In the genomic region with DNA sequence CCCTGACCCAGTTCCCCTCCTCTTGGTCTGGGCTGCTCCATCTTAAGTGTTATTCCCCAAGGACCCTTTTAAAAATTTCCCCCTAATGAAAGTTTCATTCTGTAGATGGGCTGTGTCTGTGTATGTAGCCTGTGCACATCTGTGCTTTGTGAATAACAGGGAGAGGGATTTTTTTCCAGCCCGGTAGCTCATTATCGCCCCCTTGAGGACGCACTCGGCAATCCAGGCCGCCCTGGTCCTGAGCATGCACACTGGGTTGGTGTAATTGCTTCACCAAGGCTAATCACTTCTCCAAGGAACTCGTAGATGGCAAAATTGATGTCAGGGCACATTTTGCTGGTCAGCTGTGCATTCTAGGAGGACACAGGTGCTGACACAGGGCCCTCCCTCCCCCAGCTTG, we compare ENCODE assay signal across 7 mouse cellular contexts. TPM values are rescaled to one million over a fixed set of nuclear protein-coding genes. Genes with fewer than 3 reads are reported as not detected.
DNase-seq lines count a peak whose midpoint lies in the region; ATAC-seq and TF ChIP-seq lines count a peak whose summit lies in the region.

No protein-coding gene starts in this region.

- no peak overlapping the region for H3K9ac ChIP-seq in kidney, embryonic 16.5 days (replicated peaks; ENCODE audit: low read length)
- H3K9ac ChIP-seq in ES-E14 (ENCODE audit: insufficient read depth, low read depth, low read length, poor library complexity, severe bottlenecking), result no peak overlapping the region

- no peak overlapping the region for H3K4me2 ChIP-seq in kidney, embryonic 16.5 days (replicated peaks; ENCODE audit: low read depth, low read length)

- no peak for ATAC-seq in kidney, embryonic 16.5 days (ENCODE audit: low FRiP score, low TSS enrichment)

- no peaks in the 10 kb centered on the region for H3K9me3 ChIP-seq in kidney, embryonic 16.5 days (ENCODE audit: low read length)
- no peaks in the 10 kb centered on the region for H3K9me3 ChIP-seq in ES-E14 (ENCODE audit: control insufficient read depth, insufficient read depth, low read depth, low read length)

- H3K36me3 ChIP-seq in kidney, embryonic 16.5 days (ENCODE audit: insufficient read depth, low read length), result no peaks in the 10 kb centered on the region
- H3K36me3 ChIP-seq in ES-E14 (ENCODE audit: control insufficient read depth, insufficient read depth, low read length, poor library complexity, severe bottlenecking), result no peaks in the 10 kb centered on the region
- H3K36me3 ChIP-seq in small intestine, adult 2 months (ENCODE audit: control insufficient read depth, insufficient read depth, low read length), result no peaks in the 10 kb centered on the region

- H3K4me3 ChIP-seq in kidney, embryonic 16.5 days (ENCODE audit: low read length), result no peak overlapping the region
- H3K4me3 ChIP-seq in ES-E14 (ENCODE audit: insufficient read depth in 1 of 2, low read depth in 1 of 2, low read length in 2 of 2, poor library complexity in 1 of 2, severe bottlenecking in 1 of 2), result no peak overlapping the region
- no peak overlapping the region for H3K4me3 ChIP-seq in small intestine, adult 2 months (ENCODE audit: low read depth, low read length)

- TF ChIP-seq POLR2A in small intestine, adult 2 months (IDR thresholded peaks at IDR 0.05; ENCODE audit: low read depth, low read length), result no peak

- H3K27me3 ChIP-seq in kidney, embryonic 16.5 days (ENCODE audit: insufficient read depth, low read length), result peaks cover 40% of the 10 kb centered on the region
- H3K27me3 ChIP-seq in small intestine, adult 2 months (ENCODE audit: control insufficient read depth, insufficient read depth, low read length), result 0 out of 2 replicates have a peak, but pooled peaks cover 5% of the 10 kb centered on the region

- DNase-seq in kidney, adult 18-20 months, result peak; percentile 53
- DNase-seq in B cell, adult 2 months, result peak; percentile 24 to 29
- peak; percentile 48 for DNase-seq in ES-E14 (ENCODE audit: low read depth, low spot score)
- DNase-seq in cerebellum, postnatal 36 days, result peak; percentile 56 to 63
- DNase-seq in left cerebral cortex, postnatal 25 days (ENCODE audit: low spot score in 2 of 2), result peak; percentile 31 to 37

- intact Hi-C loops in left cerebral cortex, postnatal 25 days (cut with DNase I), result no loop called here

- in situ Hi-C loops in ES-E14 (cut with MboI; ENCODE audit: low sequenced_read_pairs in 2 of 2, unreplicated experiment in 2 of 2), result no loop called here

- WGBS in kidney, embryonic 16.5 days, result 8% methylated on average over 6 of the region's 6 CpGs
- 7% methylated on average over 6 of the region's 6 CpGs for WGBS in small intestine, adult 2 months

- peaks cover 10% of the 10 kb centered on the region for H3K4me1 ChIP-seq in kidney, embryonic 16.5 days (ENCODE audit: insufficient read depth, low read length)
- no peaks in the 10 kb centered on the region; a peak in 1 of 4 replicates for H3K4me1 ChIP-seq in ES-E14 (ENCODE audit: control insufficient read depth in 2 of 2, insufficient read depth in 2 of 2, low read length in 2 of 2, poor library complexity in 1 of 2)
- H3K4me1 ChIP-seq in small intestine, adult 2 months (ENCODE audit: control insufficient read depth, insufficient read depth, insufficient read length, low read length), result no peaks in the 10 kb centered on the region

- peak; percentile 62; the same call in 1 of the 2 replicates for TF ChIP-seq CTCF in small intestine, adult 2 months (IDR thresholded peaks at IDR 0.05; ENCODE audit: extremely low read depth, insufficient read length, insufficient replicate concordance, low read depth, low read length)

- H3K27ac ChIP-seq in kidney, embryonic 16.5 days (ENCODE audit: low read length), result no peak overlapping the region
- H3K27ac ChIP-seq in ES-E14 (ENCODE audit: insufficient read depth, low read depth, low read length, poor library complexity, severe bottlenecking), result no peak overlapping the region
- H3K27ac ChIP-seq in small intestine, adult 2 months (ENCODE audit: insufficient read depth, low read depth, low read length), result no peak overlapping the region

TF ChIP-seq in ES-E14, 5 proteins besides CTCF, POLR2A, EP300 and RAD21:
- TF ChIP-seq ZC3H11A (IDR thresholded peaks at IDR 0.05; ENCODE audit: borderline replicate concordance, low read depth, low read length) (no peak; the same call in 1 of the 2 replicates), CHD2 (IDR thresholded peaks at IDR 0.05; ENCODE audit: low read depth, low read length) (no peak), ZNF384 (IDR thresholded peaks at IDR 0.05; ENCODE audit: low read depth, low read length) (peak; percentile 66), MAFK (IDR thresholded peaks at IDR 0.05; ENCODE audit: insufficient read depth, low read depth, low read length) (no peak), HCFC1 (IDR thresholded peaks at IDR 0.05; ENCODE audit: borderline replicate concordance, insufficient read depth, low read length) (no peak)

RNA-seq across cellular contexts. Expression of a gene that starts 14.3 kb away (rescaled TPM):
- polyA plus RNA-seq in kidney, embryonic 16.5 days (2015; fragmentation: Nextera tagmentation; extraction: Ambion mirVana), result 0.06 and 0.50 TPM in 2 replicates
- total RNA-seq in ES-E14 (2012; rRNA removed), result 1.0 and 1.5 TPM in 2 replicates
- 1 to 10 TPM; 3.9 to 6.5 TPM for total RNA-seq in left cerebral cortex, postnatal 25 days (2021)
- 0.14 and 0.15 TPM in 2 replicates for polyA plus RNA-seq in small intestine, adult 2 months (2012; rRNA removed)
